Mouse (Mus musculus): ENCODE measurements around the gene Clpb. TPM values are rescaled to one million over a fixed set of nuclear protein-coding genes. Genes with fewer than 3 reads are reported as not detected.
A peak's percentile ranks its signal among the peaks of the same experiment; 100 is the strongest.

Gene Clpb
- polyA plus RNA-seq, 1 experiment from 2014 or later = 31.9 TPM

DNA sequence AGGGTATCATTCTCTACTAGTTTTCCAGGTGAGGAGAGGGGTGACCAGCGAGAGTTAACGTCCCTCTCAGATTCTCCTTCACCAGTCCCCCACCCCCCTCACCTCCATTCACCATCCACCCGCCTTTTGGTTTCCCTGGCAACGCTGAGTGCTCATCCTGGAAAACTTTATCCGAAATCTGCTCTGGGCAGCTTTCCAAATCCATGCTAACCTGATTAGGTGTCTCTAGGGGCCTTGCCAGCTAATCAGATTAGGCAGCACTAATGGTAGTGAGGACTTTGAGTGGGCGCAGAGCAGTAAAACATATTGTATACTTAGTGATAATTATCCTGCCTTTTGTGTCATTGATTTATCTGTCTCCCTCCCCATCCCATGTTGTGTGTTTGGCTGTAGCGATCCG lies 109.3 kb downstream of the Clpb start:
- Histone ChIP-seq H3K4me3 (replicated peaks) (no peak overlapping the region), H3K36me3 (0 out of 2 replicates have a peak, but pooled peaks cover 6% of the 10 kb centered on the region), H3K9me3 (no peaks in the 10 kb centered on the region), H3K4me1 (replicated peaks) (peaks cover 35% of the 10 kb centered on the region), H3K9ac (replicated peaks) (no peak overlapping the region), H3K27me3 (no peaks in the 10 kb centered on the region; the same call in 1 of the 2 replicates), H3K27ac (no peak overlapping the region), H3K4me2 (replicated peaks) (no peak overlapping the region)
- 24% methylated on average over 8 of the region's 8 CpGs for WGBS
- ATAC-seq = peak; percentile 65

DNA sequence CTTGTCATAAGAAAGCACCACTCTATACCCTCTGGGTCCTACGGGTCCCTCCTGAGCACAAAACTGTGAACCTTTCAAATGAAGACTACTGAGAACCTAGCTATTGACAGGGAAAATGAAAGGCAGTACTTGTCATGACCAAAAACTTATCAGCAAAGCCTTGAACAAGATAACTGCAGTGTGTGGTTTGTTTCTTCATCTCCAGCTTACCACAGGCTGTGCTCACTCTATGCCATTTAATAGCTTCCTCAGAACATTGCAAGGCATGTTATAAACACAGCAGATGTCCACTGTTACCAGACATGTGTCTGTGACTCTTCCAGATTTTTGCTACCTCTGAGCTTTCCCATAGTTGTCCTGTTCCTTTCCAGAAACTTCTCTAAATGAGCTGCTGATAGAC lies 113.6 kb downstream of the Clpb start:
- Histone ChIP-seq H3K9ac (replicated peaks) (no peak overlapping the region), H3K27me3 (no peaks in the 10 kb centered on the region; the same call in 1 of the 2 replicates), H3K36me3 (peaks cover 35% of the 10 kb centered on the region), H3K27ac (no peak overlapping the region), H3K9me3 (no peaks in the 10 kb centered on the region), H3K4me2 (replicated peaks) (no peak overlapping the region), H3K4me1 (replicated peaks) (peaks cover 12% of the 10 kb centered on the region), H3K4me3 (replicated peaks) (no peak overlapping the region)
- WGBS = 95% methylated on average over 1 of the region's 1 CpGs
- ATAC-seq = no peak

DNA sequence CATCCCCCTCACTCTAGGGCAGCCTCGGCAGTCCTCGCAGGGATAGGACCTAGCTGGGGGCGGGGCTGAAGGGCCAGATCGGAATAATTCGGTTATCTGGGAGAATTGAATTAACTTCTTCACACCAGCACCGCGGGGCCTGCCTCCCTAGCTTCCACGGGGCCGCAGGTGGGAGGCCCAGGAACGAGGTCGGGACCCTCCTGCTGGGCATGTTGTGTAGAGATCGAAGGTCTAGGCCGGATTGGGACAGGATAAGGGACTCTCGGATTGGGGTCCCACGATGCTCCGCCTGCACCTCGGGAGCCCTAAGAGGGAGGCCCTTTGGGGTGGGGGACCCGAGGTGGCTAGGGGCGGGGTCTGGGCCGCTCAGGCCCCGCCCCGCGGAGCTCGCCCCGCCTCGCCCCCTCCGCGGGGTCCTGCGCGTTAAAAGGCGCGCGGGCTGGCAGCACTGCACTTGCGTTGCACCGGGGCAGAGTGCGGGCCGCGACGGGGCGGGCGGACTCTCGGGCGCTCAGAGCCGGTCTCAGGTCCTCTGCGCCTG lies 154.5 kb downstream of the Clpb start, which contains the start of gene Phox2a:
TSS of gene Phox2a (plus strand) at position 453 of the 541 bp plus-strand sequence.
- under 1% methylated on average over 42 of the region's 45 CpGs for WGBS
- Histone ChIP-seq H3K4me2 (replicated peaks) (peak within 1 kb of the TSS; percentile 49), H3K27ac (no peak within 1 kb of the TSS), H3K4me3 (replicated peaks) (peak within 1 kb of the TSS; percentile 35), H3K27me3 (peaks cover 71% of the 10 kb centered on the region), H3K9me3 (no peaks in the 10 kb centered on the region), H3K36me3 (no peaks in the 10 kb centered on the region), H3K4me1 (replicated peaks) (peaks cover 31% of the 10 kb centered on the region), H3K9ac (replicated peaks) (peak within 1 kb of the TSS; percentile 19; the same call in 1 of the 2 replicates)
- ATAC-seq = peak; percentile 31

DNA sequence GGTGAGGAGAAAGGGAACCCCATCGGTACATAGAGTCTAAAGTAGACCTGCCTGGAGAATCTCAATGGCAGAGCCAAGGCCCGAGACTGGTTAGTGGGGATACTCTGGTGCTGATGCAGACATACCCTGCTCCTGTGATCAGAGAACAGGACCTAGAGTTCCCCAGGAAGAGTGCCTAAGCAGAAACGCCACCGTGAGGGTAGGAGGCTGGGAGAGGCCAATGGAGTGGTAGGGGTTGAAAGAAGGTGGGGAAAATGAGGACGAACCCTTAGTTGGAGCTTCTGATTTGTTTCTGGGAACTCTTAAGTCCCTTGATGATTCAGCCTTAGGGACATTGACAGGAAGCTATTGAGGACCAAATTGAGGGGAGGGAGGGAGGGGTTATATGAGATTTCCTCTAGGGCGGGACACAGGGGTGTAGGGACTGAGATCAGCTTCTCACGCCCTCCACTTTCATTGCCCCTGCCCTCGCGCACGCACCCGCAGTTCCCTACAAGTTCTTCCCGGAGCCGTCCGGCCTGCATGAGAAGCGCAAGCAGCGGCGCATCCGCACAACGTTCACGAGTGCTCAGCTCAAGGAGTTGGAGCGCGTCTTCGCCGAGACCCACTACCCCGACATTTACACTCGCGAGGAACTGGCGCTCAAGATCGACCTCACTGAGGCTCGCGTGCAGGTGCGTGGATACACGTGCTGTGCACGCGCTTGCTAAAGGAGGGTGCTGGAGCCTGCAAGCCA lies 157.0 kb downstream of the Clpb start:
- H3K36me3 ChIP-seq = peaks cover 19% of the 10 kb centered on the region
- H3K27me3 ChIP-seq = peaks cover 82% of the 10 kb centered on the region
- no peak for ATAC-seq
- no peaks in the 10 kb centered on the region for H3K9me3 ChIP-seq
- H3K4me1 ChIP-seq (replicated peaks) = peaks cover 36% of the 10 kb centered on the region
- H3K4me2 ChIP-seq (replicated peaks) = peak overlapping the region; percentile 67
- peak overlapping the region; percentile 41 for H3K4me3 ChIP-seq (replicated peaks)
- H3K27ac ChIP-seq = no peak overlapping the region
- no peak overlapping the region; the same call in 1 of the 2 replicates for H3K9ac ChIP-seq (replicated peaks)
- WGBS = 5% methylated on average over 35 of the region's 35 CpGs

DNA sequence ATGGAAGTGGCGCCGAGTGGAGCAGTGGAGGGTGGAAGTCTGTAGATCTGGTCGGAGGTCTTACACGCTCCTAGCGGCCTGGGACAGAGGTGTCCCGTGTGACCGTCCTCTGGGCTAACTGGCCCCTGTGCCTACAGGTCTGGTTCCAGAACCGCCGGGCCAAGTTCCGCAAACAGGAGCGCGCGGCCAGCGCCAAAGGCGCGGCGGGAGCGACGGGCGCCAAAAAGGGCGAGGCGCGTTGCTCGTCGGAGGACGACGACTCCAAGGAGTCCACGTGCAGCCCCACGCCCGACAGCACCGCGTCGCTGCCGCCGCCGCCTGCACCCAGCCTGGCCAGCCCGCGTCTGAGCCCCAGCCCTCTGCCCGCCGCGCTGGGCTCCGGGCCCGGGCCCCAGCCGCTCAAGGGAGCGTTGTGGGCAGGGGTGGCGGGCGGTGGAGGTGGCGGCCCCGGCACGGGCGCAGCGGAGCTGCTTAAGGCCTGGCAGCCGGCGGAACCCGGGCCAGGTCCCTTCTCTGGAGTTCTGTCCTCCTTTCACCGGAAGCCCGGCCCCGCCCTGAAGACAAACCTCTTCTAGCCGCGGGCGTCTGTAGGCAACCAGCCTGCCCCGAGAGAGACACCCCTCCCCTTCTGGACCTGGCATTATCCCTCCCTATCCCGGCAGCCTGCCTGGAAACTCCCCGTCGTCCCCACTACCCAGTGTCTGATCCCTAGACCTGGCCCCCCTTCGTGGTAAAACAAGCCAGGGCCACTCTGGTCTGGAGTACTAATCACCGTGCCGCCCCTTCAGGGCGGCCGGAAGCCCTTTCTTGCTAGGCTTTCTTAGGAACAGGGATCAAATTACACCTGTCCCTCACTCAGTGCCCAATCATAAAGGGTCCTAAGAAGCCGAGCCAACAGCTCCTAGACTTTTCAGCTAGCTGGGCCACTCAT lies 158.4 kb downstream of the Clpb start:
- Histone ChIP-seq H3K4me1 (replicated peaks) (peaks cover 36% of the 10 kb centered on the region), H3K9me3 (no peaks in the 10 kb centered on the region), H3K4me2 (replicated peaks) (peak overlapping the region; percentile 67), H3K27ac (no peak overlapping the region), H3K9ac (replicated peaks) (peak overlapping the region; percentile 63), H3K4me3 (replicated peaks) (peak overlapping the region; percentile 41), H3K27me3 (peaks cover 71% of the 10 kb centered on the region), H3K36me3 (peaks cover 31% of the 10 kb centered on the region)
- peak; percentile 58 for ATAC-seq
- WGBS = under 1% methylated on average over 71 of the region's 71 CpGs

DNA sequence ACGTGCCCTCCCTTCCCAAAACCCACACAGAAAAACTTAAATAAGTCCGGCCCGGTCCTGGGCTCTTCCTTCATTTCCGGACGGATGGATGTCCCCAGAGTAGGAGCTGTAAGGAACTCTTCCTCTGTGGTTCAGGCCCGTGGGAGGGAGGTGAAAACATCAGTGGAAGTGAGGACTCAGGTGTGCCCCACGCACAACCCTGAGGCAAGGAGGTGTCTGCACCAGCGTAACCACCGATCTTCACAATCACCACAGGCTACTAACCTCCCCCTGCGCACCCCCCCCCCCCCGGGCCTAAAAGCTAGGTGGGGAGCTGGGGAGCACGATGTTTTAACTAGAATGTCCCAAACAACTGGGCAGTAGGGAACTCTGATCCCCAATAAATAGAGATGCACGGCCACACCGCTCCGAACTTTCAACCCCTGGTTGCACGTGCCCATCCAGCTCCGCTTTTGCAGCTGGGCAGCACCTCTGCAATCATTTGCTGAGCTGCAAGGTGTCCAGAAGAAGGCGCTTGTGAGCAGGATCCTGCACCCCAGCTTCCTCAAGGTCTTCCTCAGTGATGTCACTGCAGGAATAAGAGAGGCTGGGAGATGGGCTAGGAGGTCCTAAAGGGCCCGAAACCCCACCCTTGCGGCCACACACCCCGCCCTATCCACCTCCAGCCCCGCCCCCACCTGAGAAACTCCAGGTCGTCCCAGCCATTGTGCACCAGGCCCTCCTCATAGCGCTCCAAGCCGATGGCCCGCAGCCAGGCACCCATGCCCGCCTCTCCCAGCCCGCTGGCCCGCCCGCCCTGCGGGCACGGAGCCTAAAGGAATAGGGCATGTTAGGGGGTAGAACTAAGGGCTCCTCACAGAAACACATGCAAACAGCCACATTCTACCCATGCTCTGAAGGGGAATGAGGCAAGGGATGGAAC lies 159.7 kb downstream of the Clpb start:
- Histone ChIP-seq H3K36me3 (peaks cover 42% of the 10 kb centered on the region), H3K4me1 (replicated peaks) (peaks cover 30% of the 10 kb centered on the region), H3K9me3 (no peaks in the 10 kb centered on the region), H3K27ac (no peak overlapping the region), H3K9ac (replicated peaks) (no peak overlapping the region), H3K27me3 (peaks cover 59% of the 10 kb centered on the region), H3K4me3 (replicated peaks) (no peak overlapping the region), H3K4me2 (replicated peaks) (no peak overlapping the region)
- 32% methylated on average over 32 of the region's 32 CpGs for WGBS
- ATAC-seq = peak; percentile 9; the same call in 1 of the 2 replicates

DNA sequence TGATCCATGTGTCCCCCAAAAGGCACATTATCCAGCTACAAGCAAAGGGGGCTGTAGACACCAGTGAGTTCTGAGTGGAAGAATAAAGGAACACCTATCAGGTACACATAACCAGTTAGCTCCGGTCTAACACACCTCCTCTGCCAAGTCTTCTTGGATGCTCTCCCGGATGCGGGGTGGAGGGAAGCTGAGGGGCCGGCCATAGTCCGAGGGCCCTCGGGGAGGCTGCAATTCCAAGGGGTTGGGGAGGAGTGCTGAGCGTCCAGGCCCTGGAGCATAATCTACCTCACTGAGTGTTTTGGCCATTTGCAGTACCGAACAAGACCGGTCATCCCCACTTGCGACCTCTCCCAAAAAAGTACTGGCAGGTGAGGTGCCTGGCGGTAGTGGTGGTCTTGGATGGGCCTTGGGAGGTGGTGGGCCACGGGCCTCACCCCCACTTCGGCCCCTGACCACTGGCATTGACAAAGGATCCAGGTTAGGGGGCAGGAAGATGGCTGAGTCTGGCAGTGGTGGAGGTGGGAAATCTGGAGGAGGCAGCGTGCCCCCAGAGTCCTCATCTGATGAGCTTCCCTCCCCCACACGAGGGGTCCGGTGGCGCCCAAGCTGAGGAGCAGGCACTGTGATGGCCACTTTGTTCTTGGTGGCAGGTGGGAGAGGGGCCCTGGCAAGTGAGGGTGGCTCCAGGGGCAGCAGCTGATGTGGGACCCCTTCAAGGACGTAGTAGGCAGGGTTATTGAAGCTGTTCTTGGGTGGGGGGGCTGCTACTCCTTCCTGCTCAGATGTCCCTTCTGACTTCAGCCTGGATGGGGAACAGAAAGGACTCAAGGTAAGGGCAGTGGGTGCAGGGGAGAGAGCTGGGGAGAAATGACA lies 160.6 kb downstream of the Clpb start:
- Histone ChIP-seq H3K9ac (replicated peaks) (no peak overlapping the region), H3K4me2 (replicated peaks) (no peak overlapping the region), H3K4me1 (replicated peaks) (peaks cover 25% of the 10 kb centered on the region), H3K9me3 (no peaks in the 10 kb centered on the region), H3K36me3 (peaks cover 51% of the 10 kb centered on the region), H3K4me3 (replicated peaks) (no peak overlapping the region), H3K27me3 (peaks cover 50% of the 10 kb centered on the region), H3K27ac (no peak overlapping the region)
- WGBS = 89% methylated on average over 18 of the region's 18 CpGs
- no peak for ATAC-seq

DNA sequence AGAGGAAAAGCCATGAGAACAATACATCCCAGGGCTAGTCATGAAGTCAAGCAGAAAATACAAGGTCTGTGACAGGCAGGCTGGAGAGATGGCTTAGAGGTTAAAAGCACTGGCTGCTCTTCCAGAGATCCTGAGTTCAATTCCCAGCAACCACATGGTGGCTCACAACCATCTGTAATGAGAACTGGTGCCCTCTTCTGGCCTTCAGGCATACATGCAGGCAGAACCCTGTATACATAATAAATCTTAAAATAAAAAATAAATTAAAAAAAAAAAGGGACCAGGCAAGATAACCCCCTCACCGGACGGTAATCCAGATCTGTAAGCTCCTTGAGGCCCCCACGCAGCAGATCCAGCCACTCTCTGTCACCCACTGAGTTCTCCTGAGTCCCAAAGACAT lies 166.9 kb downstream of the Clpb start:
- no peaks in the 10 kb centered on the region for H3K9me3 ChIP-seq
- 96% methylated on average over 3 of the region's 3 CpGs for WGBS
- no peak overlapping the region for H3K4me3 ChIP-seq (replicated peaks)
- H3K9ac ChIP-seq (replicated peaks) = no peak overlapping the region
- H3K27me3 ChIP-seq = no peaks in the 10 kb centered on the region
- H3K27ac ChIP-seq = no peak overlapping the region
- peaks cover 20% of the 10 kb centered on the region for H3K4me1 ChIP-seq (replicated peaks)
- H3K4me2 ChIP-seq (replicated peaks) = no peak overlapping the region
- ATAC-seq = no peak
- H3K36me3 ChIP-seq = peaks cover 73% of the 10 kb centered on the region

DNA sequence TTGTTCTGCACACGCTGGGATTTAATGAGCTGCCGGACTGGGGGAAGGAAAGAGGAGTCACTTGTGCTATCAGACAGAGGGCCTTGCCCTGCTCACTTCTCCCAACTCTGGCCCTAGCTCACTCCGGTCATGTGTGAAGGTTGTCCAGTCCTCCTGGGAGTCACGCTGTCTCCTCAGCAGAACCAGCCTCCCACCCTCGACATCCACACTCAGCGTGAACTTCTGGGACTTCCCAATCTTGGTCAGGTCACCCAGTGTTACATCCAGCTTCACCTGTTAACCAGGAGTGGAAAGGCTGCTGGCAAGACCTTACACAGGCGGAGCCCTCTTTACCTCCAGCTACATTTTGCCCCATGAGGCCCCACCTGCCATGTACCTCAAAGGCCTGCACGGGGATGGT lies 168.0 kb downstream of the Clpb start:
- Histone ChIP-seq H3K9ac (replicated peaks) (no peak overlapping the region), H3K36me3 (peaks cover 64% of the 10 kb centered on the region), H3K27ac (no peak overlapping the region), H3K27me3 (no peaks in the 10 kb centered on the region), H3K4me3 (replicated peaks) (no peak overlapping the region), H3K9me3 (no peaks in the 10 kb centered on the region), H3K4me2 (replicated peaks) (no peak overlapping the region), H3K4me1 (replicated peaks) (peaks cover 31% of the 10 kb centered on the region)
- no peak for ATAC-seq
- WGBS = 95% methylated on average over 8 of the region's 8 CpGs

DNA sequence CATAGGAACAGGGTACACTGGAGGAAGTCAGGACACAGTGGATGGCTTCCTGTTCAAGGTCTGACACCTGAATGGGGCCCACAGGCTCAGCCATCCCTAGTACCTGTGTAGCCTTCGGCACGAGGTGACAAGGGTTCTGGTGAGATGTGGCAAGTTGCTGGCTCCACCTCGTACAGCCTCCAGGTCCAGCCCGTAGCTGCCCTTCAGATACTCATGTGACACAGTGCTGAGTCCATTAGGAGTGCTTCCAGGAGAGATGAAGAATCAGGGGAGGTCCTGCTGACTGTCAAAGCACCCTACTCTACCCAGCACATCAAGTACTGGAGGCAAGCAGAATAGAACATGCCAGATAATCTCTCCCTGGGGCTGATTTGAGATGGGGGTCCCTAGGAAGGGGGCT lies 168.9 kb downstream of the Clpb start:
- Histone ChIP-seq H3K4me2 (replicated peaks) (no peak overlapping the region), H3K27ac (no peak overlapping the region), H3K9me3 (no peaks in the 10 kb centered on the region), H3K27me3 (no peaks in the 10 kb centered on the region), H3K36me3 (peaks cover 56% of the 10 kb centered on the region), H3K4me3 (replicated peaks) (no peak overlapping the region), H3K4me1 (replicated peaks) (peaks cover 40% of the 10 kb centered on the region), H3K9ac (replicated peaks) (no peak overlapping the region)
- ATAC-seq = no peak
- WGBS = 91% methylated on average over 4 of the region's 4 CpGs
